Mouse (Mus musculus): ENCODE measurements around the gene Coq7. TPM values are rescaled to one million over a fixed set of nuclear protein-coding genes. Genes with fewer than 3 reads are reported as not detected.
A peak's percentile ranks its signal among the peaks of the same experiment; 100 is the strongest.

Gene Coq7
- polyA plus RNA-seq, 1 experiment, result 19.9 TPM

DNA sequence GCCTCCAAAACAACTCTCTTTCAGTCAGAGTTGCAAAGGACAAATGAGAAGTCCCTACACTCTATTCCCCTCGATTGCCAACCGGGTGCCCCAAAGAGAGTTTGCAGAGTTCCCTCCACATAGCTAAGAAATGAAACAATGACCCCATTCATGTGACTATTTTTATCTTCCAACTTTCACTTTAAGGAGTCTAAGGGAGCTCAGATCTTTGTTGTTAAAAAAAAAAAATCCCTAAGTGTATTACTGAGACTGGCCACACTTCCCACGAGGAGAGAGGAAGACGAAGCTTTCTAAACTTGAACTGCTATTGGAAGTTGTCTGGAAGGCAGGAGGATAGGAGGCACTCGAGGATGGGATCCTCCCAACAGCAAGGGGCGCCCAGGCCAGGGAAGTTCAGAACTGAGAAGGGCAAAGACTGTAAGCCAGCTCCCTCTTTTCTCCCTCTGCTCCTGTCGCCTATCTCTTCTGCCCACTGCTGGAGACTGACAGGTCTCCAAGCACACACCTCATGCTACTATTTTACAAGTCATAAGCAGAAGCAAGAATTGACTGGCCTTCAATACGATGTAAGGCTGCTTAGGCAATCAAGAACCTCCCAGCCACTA is 45.0 kb downstream of the Coq7 start:
- Histone ChIP-seq H3K4me3 (replicated peaks) (peak overlapping the region; percentile 59), H3K27me3 (replicated peaks) (peaks cover 3% of the 10 kb centered on the region), H3K4me1 (peaks cover 76% of the 10 kb centered on the region), H3K9me3 (no peaks in the 10 kb centered on the region; the same call in 1 of the 2 replicates), H3K36me3 (replicated peaks; ENCODE audit: low read length) (peaks cover 34% of the 10 kb centered on the region)
- TF ChIP-seq FLI1 (IDR thresholded peaks at IDR 0.05; ENCODE audit: low read length), result no peak
- no peak for TF ChIP-seq GATA1 (IDR thresholded peaks at IDR 0.05; ENCODE audit: borderline replicate concordance, low read length)

DNA sequence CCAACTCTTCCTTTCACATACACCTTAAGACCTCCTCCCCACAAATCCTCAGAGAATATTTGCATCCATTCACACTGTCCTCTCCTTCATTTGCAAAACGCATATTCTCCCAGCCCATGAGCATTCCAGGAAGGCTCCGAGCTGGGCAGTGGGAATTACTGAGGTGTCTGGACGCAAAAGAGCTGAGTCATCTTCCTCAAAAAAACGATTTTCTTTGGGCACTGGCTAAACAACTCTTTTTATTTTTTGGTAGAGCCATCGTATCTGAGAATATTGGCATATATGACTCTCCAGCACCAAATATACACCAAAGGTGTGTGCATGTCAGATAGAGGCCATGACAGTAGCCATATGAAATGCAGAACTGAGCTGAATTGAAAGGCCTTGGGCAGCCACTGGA is 46.2 kb downstream of the Coq7 start:
- no peaks in the 10 kb centered on the region; the same call in 1 of the 2 replicates for H3K9me3 ChIP-seq
- H3K4me3 ChIP-seq (replicated peaks), result no peak overlapping the region
- TF ChIP-seq FLI1 (IDR thresholded peaks at IDR 0.05; ENCODE audit: low read length) (no peak), GATA1 (IDR thresholded peaks at IDR 0.05; ENCODE audit: borderline replicate concordance, low read length) (no peak)
- H3K27me3 ChIP-seq (replicated peaks), result peaks cover 3% of the 10 kb centered on the region
- peaks cover 34% of the 10 kb centered on the region for H3K36me3 ChIP-seq (replicated peaks; ENCODE audit: low read length)
- H3K4me1 ChIP-seq, result peaks cover 83% of the 10 kb centered on the region

DNA sequence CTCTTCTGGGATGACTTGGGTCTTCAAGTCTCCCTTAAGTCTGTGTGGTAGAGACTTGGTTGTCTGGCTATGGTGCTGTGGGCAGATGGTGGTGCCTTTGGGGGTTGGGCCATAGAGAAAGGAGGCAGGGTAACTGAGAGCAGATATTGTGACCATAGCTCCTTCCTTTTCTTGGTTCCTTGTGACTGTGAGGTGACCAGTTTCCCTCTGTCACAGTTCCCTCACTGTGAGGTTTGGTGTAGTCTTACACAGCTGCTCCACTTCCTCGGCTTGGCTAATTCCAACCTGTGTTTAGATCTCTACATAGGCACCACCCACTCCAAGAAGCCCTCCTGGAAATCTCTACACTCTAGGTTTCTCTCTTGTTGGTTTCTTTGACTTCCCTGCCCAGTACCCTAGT is 49.2 kb downstream of the Coq7 start:
- peaks cover 72% of the 10 kb centered on the region for H3K4me1 ChIP-seq
- peaks cover 14% of the 10 kb centered on the region for H3K36me3 ChIP-seq (replicated peaks; ENCODE audit: low read length)
- no peaks in the 10 kb centered on the region for H3K9me3 ChIP-seq
- no peaks in the 10 kb centered on the region for H3K27me3 ChIP-seq (replicated peaks)
- H3K4me3 ChIP-seq (replicated peaks), result no peak overlapping the region
- no peak for TF ChIP-seq GATA1 (IDR thresholded peaks at IDR 0.05; ENCODE audit: borderline replicate concordance, low read length)
- no peak for TF ChIP-seq FLI1 (IDR thresholded peaks at IDR 0.05; ENCODE audit: low read length)

DNA sequence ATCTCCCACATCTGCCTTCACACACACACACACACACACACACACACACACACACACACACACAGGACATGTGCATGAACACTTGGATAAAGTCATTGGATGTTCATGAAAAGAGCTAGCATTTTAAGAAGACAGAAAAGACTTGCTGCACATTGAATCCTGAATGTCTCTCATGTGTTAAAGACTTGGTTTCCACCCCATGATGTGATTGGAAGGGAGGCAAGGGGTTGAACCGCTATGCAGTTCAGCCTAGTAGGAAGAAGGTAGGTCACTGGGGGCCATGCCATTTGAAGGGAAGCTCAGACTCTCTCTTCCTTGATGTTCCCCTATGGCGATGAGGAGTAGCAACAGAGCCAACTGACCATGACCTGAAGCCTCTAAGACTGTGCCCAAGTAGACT is 51.2 kb downstream of the Coq7 start:
- H3K4me1 ChIP-seq, result peaks cover 67% of the 10 kb centered on the region
- TF ChIP-seq GATA1 (IDR thresholded peaks at IDR 0.05; ENCODE audit: borderline replicate concordance, low read length), result no peak
- no peak for TF ChIP-seq FLI1 (IDR thresholded peaks at IDR 0.05; ENCODE audit: low read length)
- H3K4me3 ChIP-seq (replicated peaks), result no peak overlapping the region

DNA sequence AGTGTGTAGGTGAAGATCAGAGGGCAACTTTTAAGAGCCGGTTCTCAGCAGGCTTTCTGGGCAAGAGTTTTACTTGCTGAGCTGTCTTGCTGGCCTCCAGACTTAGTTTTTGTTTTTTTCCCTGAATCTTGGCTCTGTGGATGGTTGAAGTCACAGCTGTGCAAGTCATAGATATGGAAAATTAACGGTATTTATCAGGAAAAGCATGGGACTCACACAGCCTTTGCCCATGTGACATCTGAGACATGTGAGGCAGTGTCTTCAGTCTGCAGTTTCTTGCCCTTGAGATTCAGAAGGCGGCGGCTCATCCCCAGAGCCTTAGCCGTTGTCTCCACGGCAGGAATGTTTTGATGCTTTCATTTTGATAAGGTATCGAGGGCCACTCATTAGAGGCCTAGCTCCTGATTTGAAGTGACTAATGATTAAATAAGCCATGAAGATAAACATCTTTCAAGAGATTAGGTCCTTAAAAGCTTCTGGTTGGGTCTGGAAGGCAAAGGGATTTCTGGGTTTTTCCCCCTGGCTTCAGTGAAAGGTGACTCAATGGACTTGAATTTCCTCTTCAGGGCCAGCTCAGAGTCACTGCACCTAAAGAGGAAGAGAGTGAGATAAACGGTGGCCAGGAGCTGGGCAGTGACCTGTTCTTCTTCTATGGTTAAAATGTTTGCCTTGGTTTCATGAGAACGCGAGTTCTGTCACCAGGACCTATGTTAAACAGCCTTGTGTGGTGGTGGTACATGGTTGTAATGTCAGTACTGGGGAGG is 51.9 kb downstream of the Coq7 start:
- Histone ChIP-seq H3K4me1 (peaks cover 60% of the 10 kb centered on the region), H3K27me3 (replicated peaks) (no peaks in the 10 kb centered on the region), H3K4me3 (replicated peaks) (no peak overlapping the region), H3K36me3 (replicated peaks; ENCODE audit: low read length) (peaks cover 3% of the 10 kb centered on the region), H3K9me3 (no peaks in the 10 kb centered on the region)
- TF ChIP-seq GATA1 (IDR thresholded peaks at IDR 0.05; ENCODE audit: borderline replicate concordance, low read length), result no peak
- no peak for TF ChIP-seq FLI1 (IDR thresholded peaks at IDR 0.05; ENCODE audit: low read length)

More for the DNA sequence above, 51.2 kb downstream of the Coq7 start:
- Histone ChIP-seq H3K27me3 (replicated peaks) (no peaks in the 10 kb centered on the region), H3K9me3 (no peaks in the 10 kb centered on the region), H3K36me3 (replicated peaks; ENCODE audit: low read length) (peaks cover 5% of the 10 kb centered on the region)

DNA sequence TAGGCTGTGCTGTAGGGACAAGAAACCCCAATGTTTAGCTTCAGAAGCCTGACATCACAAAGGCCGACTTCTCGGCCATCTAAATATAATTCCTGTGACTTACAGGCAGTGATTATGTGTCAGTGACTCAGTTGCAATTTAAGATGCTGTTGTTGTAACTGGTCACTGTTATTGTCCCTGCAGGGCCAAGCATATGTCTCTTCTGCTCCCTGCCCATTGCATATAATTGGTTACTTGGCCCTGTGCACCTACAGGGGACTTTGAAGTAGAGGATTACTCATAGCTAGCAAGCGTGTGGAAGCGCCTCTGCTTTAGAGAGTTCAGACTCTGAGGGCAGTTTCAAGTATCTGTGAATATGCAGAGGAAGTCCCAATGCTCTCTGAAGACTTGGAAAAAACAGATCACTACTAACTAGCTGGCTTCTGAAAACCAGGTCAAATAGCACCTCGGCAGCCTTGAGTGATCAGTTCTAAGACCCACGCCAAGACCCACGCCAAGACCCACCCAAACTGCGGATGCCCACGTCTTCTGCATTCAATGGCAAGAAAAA is 52.9 kb downstream of the Coq7 start:
- no peak for TF ChIP-seq GATA1 (IDR thresholded peaks at IDR 0.05; ENCODE audit: borderline replicate concordance, low read length)
- no peak for TF ChIP-seq FLI1 (IDR thresholded peaks at IDR 0.05; ENCODE audit: low read length)
- peaks cover 57% of the 10 kb centered on the region for H3K4me1 ChIP-seq
- H3K9me3 ChIP-seq, result peaks cover 3% of the 10 kb centered on the region
- no peak overlapping the region for H3K4me3 ChIP-seq (replicated peaks)
- no peaks in the 10 kb centered on the region for H3K36me3 ChIP-seq (replicated peaks; ENCODE audit: low read length)
- no peaks in the 10 kb centered on the region for H3K27me3 ChIP-seq (replicated peaks)

DNA sequence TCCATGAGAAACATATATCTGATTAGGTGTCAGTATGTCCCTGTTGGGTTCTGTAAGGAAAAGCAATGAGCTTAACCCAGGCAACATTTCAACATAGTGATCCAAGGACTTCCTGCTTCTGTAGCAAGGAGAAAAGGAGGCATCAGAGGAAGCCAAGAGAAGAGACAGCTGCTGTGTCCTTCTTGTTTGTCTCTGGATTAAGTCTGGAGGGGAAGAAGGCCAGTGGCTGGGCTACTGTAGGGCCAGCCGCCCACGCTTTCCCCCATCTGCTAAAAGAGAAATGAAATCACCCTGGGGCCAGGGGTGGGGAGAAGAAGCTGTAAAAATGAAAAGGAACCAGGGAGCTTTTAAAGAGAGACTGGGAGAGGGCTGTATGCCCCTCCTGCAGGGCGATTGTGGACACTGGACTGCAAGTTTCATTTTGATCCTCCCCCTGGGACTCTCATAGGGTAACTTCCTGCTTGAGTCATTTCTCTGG is 54.3 kb downstream of the Coq7 start:
- peaks cover 13% of the 10 kb centered on the region for H3K9me3 ChIP-seq
- TF ChIP-seq GATA1 (IDR thresholded peaks at IDR 0.05; ENCODE audit: borderline replicate concordance, low read length) (no peak), FLI1 (IDR thresholded peaks at IDR 0.05; ENCODE audit: low read length) (no peak)
- H3K4me3 ChIP-seq (replicated peaks), result peak overlapping the region; percentile 64
- H3K36me3 ChIP-seq (replicated peaks; ENCODE audit: low read length), result no peaks in the 10 kb centered on the region
- peaks cover 43% of the 10 kb centered on the region for H3K4me1 ChIP-seq
- H3K27me3 ChIP-seq (replicated peaks), result peaks cover 2% of the 10 kb centered on the region

DNA sequence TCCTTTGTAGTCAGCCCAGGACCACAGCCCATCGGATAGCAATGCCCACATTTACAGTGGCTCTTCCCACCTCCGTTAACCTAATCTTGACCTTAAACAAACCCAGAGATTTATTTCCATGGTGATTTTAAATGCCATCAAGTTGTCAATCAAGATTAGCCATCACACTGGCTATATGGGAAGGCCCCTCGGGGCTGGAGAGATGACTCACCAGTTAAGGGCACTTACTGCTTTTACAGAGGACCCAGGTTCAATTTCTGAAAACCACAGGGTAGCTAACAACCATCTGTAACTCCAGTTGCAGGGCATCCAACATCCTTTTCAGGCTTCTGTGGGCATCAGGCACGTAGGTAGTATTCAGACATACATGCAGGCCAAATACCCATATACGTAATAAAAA is 56.7 kb downstream of the Coq7 start:
- TF ChIP-seq GATA1 (IDR thresholded peaks at IDR 0.05; ENCODE audit: borderline replicate concordance, low read length), result no peak
- TF ChIP-seq FLI1 (IDR thresholded peaks at IDR 0.05; ENCODE audit: low read length), result no peak
- H3K4me3 ChIP-seq (replicated peaks), result no peak overlapping the region

DNA sequence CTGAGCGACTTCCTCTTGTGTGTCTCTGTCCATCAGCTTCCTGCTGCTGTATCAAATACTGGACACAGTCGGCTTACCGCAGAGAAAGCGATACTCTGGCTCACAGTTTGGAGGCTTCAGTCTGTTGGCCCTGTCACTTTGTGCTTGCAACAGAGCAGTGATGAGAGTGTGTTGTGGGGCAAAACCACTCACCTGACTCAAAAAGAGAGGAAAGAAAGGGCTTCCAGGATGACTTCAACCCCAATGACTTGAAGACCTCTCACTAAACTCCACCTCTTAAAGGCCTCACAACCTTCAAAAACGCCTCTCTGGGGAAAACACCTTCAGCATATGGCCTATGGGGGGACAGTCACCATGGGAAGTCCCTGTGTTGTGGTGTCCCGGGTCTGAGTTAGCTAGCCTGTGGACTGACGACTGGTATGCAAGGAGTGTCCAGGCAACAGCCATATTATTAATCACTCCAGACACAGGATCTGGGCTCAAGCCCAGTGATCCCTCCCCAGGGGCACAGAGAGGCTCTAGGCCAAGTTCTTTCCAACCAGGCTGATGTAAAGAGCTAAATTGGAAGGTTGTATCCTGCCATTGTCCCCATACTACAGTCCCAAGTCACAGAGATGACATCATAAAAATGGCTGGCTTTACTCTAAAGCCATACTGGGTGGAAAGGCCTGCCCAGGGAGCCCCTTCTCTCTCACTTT is 58.0 kb downstream of the Coq7 start:
- peaks cover 37% of the 10 kb centered on the region for H3K9me3 ChIP-seq
- no peak overlapping the region for H3K4me3 ChIP-seq (replicated peaks)
- H3K4me1 ChIP-seq, result peaks cover 18% of the 10 kb centered on the region
- H3K36me3 ChIP-seq (replicated peaks; ENCODE audit: low read length), result no peaks in the 10 kb centered on the region
- TF ChIP-seq GATA1 (IDR thresholded peaks at IDR 0.05; ENCODE audit: borderline replicate concordance, low read length) (no peak), FLI1 (IDR thresholded peaks at IDR 0.05; ENCODE audit: low read length) (no peak)
- peaks cover 5% of the 10 kb centered on the region for H3K27me3 ChIP-seq (replicated peaks)

More for the DNA sequence above, 56.7 kb downstream of the Coq7 start:
- peaks cover 34% of the 10 kb centered on the region for H3K9me3 ChIP-seq
- H3K27me3 ChIP-seq (replicated peaks), result peaks cover 5% of the 10 kb centered on the region
- H3K36me3 ChIP-seq (replicated peaks; ENCODE audit: low read length), result no peaks in the 10 kb centered on the region
- H3K4me1 ChIP-seq, result peaks cover 23% of the 10 kb centered on the region

Data from megakaryocyte, embryonic 14.5 days (primary cell).